Mouse (Mus musculus): ENCODE measurements at regions not wholly inside any gene's neighbourhood (a gene's known extent, or its start where the extent isn't known, plus 50 kb on each side); places are given as distances from the start of the nearest gene placed in this dataset.

DNA sequence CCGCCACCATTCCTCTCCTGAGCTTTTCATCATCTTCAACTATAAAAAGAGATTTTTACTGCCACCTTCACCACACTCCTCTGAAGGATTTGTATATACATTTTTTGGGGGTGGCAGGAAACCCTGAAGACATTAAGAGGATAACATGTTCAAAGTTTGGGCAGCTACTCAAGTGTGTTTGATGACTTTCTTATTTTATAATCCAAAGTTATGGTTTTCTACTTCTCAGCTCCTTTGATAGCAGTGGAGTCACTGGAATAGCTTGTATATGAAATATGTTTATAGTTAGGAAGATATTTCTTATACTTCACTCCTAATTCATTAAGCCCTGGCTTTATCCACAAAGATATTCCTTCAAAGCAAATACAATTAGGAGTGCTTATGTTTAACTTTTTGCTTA is 229.5 kb upstream of the Lcorl start:
- no peak for DNase-seq (ENCODE audit: low spot score)

- DNase-seq (ENCODE audit: low spot score), result no peak
These were observed 225.9 kb upstream of the Lcorl start for GRCm38 (mm10) chr5:46083293-46083692.

DNA sequence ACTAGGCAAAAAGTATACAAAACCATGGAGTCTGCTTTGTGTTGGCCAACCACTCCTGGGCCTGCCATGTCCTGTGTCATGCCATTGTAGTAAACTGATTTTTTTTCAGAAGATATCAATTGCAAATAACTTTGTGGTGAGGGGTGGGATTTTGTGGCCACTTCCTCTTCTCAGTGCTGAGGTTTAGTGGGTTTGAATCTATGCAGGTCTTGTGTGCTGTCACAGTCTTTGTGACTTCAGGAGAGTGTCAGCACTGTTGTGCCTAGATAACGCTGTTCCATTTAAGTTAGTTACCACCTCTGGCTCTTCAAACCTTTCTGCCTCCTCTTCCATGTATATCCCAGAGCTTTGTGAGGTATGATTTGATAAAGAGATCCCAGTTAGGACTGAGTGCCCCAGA is 216.3 kb upstream of the Lcorl start:
- DNase-seq (ENCODE audit: low spot score), result no peak

DNA sequence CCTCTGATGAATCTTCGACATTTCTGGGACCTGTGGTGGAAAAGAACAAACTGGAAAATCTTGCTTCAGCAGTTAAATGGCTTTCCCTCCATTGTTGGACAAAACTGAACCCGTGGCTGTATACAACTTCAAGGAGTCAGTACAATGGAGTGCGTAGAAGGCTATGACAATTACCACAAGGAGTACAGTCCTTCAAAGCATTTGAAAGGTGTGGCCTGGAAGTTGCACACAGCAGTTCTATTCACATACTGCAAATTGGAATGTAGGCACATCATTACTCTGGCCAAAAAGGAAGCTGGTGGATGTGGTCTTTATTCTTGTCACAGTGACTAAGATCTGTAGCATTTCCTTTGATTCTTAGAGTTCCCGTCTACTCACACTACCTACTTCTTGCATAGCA is 215.7 kb upstream of the Lcorl start:
- DNase-seq (ENCODE audit: low spot score), result no peak

- no peak for DNase-seq (ENCODE audit: low spot score)
These were observed 202.5 kb upstream of the Lcorl start for GRCm38 (mm10) chr5:46059910-46060309.

DNA sequence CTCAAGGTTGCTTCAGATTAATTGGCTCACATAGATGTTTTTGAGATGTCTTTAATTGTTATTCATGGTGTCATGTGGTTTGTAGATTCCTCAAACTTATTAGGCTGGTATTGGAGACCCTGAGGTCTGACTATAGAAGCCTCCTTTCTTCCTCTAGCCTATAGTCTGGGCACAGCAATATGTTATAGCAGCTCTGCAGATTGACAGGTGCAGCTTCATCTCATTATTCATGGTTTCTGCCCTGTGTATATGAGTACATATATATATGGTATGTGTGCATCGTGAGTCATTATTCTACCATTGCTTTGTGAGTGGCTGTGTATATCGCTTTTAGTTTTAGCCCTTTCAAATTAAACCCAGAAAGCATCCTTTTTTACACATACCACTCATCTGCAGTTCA is 197.4 kb upstream of the Lcorl start:
- no peak for DNase-seq (ENCODE audit: low spot score)

DNA sequence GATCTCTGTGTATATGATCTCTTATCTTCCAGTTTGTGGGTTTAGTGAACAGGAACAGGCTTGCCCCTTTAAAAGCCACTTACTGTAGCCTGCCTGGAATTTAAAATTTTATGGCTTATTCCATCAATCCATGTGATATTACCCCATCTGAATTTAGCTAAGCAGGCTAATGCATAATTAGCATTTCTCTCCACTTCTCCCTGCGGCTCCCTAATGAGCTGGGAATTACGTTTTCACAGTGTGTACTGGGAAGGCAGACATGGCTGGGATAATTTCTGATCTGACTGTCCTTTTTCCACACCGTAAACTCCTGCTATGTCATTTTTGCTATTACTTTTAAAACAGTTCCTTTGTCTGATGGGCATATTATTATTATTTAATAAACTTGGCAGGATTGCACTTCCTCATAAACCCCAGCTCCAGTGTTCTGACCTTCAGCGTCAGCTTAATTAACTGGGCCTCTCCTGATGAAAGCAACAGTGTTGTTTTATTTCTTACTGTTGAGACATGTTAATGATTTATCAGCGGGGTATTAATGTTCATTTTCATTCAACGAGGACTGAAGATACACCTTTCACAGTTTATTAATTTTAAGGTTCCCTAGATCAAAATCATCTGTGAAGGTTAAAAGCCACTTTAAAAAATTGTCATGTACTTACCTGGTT is 185.4 kb upstream of the Lcorl start:
- no peak for DNase-seq (ENCODE audit: low spot score)

DNA sequence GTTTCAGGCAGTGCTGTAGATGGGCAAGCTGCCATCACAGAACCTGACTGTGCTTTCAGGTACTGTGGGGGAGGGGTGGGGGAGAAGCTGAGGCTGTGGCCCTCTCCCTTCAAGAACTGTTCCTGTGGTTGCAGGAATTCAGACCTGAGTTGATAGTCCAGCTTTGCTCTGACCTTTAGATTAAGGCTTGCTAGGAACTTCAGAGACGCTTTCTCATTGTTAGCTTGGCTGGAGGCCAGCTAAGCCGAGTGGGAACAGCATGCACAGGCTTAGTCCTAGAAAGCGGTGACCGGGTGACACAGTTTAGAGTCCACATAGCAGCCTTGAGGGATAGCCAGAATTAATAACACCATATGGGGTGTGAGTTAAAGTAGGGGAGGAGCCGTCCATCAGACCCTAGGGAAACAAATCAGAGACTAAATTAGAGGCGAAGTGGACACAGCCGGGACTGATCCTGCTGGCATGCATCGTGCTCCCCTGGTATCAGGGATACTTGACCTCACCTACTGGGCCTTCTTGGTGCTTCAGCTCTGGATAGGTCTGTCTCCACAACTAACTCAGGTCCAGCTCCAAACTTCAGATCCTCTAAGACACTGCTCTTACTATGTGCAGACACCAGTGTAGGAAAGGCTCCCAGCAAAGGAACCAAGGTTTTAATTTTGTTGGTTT is 175.7 kb upstream of the Lcorl start:
- peak; percentile 76 for DNase-seq (ENCODE audit: low spot score)

GRCm38 (mm10) chr5:46032206-46032605 is 174.8 kb upstream of the Lcorl start:
- no peak for DNase-seq (ENCODE audit: low spot score)

DNA sequence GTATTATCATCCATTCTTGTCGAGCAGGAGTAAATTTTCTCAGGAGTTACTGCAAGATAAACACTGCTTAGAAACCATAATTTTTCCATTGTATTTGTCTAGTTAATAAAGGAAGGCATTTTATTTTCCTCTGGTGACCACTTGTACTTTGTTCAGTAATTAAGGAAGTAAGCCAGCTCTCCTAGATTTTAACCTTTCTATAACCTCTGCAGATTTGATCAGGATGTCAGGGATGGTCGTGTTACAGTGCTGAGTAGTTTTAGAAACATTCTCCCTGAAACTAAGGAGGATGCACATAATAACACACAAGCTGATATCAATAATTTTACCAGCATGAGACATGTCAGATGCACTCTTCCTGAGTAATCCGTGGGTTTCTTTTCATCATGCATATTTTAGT is 166.7 kb upstream of the Lcorl start:
- DNase-seq (ENCODE audit: low spot score), result no peak

- DNase-seq (ENCODE audit: low spot score), result no peak
These were observed 166.0 kb upstream of the Lcorl start for GRCm38 (mm10) chr5:46023456-46023855.

DNA sequence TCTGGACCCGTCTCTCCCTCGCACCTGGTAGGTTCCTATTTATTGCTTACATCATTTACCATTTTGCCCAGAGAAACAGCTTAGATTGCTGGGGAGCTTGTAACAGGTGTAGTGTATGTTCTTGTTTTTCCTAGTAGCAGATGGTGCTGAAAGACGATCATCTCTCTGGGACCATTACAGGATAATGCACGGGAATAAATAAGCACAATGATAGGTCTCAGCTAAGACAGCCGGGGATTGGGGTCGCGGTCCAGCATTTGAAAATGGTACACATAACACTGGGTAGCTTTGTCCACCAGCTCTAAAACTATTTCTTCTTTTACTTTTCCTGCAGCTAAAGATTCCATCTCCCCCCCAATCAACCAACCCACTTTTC is 164.6 kb upstream of the Lcorl start:
- DNase-seq (ENCODE audit: low spot score), result no peak

DNA sequence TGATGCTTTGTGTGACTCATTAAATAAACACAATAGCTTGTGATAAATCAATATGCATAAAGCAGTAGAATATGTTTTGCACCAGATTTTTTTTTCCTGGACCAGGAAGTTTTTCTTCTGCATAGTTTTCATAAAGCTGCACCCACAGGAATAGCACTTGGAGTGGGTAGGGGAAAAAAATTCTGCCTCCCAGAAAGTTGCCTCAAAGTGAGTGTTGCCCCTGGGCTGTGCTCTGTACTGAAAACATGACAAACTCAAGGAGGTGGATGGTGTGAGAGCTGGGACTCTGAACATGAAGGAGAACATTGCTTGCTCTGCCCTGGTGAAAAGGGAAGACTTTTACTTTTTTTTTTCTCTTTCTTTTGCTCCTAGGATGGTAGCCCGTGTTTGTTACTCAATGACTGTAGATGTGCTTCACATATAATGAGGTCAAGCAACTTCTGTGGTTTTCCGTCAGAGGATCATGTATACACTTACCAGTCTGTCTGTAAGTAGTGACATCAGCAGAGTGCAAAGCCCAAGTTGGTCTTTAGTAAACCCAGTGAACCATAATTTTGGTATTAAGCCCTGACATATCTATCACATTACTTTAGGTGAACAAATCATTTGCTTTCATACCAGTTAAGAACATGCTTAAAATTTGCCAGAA is 164.1 kb upstream of the Lcorl start:
- DNase-seq (ENCODE audit: low spot score), result no peak

GRCm38 (mm10) chr5:46020175-46020574 is 162.8 kb upstream of the Lcorl start:
- no peak for DNase-seq (ENCODE audit: low spot score)

GRCm38 (mm10) chr5:46007446-46007845 is 150.0 kb upstream of the Lcorl start:
- DNase-seq (ENCODE audit: low spot score), result no peak

DNA sequence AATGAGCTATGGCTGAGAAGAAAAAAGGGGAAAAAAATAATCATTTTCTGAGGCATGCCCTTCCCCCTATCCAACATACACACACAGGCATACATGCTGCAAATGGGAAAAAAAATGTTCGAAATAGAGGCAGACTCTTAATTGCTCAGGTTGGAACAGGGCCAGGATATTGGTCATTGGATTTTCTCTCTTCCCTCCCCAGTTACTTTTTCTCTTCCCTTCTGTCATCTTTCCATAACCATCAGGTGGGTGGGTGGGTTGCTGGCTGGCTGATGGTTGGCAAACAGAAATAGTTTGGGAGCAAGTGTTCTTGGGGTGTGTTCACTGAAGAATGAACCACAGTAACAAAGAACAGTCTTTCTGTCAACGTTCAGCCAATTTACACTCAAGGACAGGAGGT is 149.3 kb upstream of the Lcorl start:
- no peak for DNase-seq (ENCODE audit: low spot score)

DNA sequence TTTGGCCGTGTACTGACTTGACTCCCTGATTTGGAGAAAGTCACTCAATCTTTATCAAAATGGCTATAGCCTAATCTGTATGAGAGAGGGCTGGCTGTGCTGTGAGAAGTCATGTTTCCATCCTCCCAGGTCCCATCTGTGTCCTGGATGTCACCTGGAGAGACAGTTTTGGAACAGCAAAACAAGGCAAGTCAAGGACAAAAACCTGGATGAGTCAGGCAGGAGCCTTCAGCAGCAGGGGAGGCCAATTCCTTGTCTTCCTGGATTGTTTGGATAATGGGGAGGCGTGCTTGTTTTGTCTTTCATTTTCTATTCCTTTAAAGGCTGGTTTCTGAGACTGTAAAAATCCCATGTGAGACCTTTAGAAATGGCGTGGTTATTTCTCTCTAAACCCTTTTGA is 148.8 kb upstream of the Lcorl start:
- no peak for DNase-seq (ENCODE audit: low spot score)

DNA sequence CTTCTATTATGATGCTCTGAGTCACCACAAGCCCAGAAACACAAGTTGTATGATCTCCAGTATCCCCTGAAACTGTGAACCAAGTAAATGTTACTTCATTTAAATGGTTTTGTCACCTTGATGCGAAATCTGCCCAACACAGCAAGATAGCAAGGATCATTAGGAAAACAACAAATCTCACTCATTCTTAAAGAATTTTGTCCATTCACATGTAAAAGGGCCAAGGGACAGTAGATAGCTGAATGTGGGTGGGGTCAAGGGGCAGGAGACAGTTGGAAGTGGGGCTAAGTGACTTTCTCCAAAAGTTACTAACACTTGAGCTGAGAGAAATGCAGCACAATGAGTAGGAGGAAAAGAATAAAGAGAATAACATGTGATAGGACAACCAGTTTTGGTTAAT is 148.2 kb upstream of the Lcorl start:
- DNase-seq (ENCODE audit: low spot score), result no peak

DNA sequence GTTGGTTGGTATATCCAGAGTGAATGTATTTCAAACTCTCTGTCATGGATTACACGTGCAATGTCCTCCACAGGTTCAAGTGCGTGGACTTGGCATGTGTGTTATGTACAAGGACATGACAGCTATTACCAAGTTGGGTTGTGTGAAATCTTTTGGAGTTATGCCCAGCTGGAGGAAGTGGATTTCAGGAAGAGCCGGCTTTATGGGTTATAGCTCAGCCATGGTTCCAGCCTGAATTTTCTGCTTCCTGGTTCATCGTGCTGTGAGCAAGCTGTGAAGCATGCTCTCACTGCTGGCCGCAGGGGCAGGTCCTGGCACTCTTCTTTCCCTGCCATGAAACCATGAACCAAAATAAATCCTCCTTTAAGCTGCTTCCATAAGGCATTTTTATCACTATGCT is 144.6 kb upstream of the Lcorl start:
- DNase-seq (ENCODE audit: low spot score), result no peak

DNA sequence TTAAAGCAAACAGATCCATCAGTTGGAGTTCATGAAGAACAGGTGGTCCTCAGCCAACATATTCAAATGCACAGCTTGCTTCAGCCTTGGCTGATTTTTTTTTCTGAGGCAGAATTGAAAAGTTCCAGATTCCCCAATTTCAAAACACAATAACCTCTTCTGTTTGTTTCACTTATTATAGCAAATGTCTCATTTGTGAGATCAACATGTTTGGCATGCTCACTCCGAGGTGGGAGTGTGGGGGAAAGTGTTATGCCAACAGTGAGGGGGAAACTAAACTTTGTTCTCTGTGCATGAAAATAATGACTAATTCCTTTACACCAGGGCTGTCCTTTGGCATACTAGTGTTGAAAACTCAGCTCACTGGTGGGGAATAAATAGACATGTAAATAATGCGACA is 100.4 kb upstream of the Lcorl start:
- no peak for DNase-seq (ENCODE audit: low spot score)

- DNase-seq (ENCODE audit: low spot score), result no peak
These were observed 86.6 kb upstream of the Lcorl start for GRCm38 (mm10) chr5:45943970-45944369.

GRCm38 (mm10) chr5:45932970-45933369 is 75.6 kb upstream of the Lcorl start:
- DNase-seq (ENCODE audit: low spot score), result no peak

GRCm38 (mm10) chr5:45931252-45931651 is 73.8 kb upstream of the Lcorl start:
- DNase-seq (ENCODE audit: low spot score), result no peak

Data from urinary bladder, postnatal 14 days (tissue).